ENCODE assay signal across 17 mouse cellular contexts in the genomic region with DNA sequence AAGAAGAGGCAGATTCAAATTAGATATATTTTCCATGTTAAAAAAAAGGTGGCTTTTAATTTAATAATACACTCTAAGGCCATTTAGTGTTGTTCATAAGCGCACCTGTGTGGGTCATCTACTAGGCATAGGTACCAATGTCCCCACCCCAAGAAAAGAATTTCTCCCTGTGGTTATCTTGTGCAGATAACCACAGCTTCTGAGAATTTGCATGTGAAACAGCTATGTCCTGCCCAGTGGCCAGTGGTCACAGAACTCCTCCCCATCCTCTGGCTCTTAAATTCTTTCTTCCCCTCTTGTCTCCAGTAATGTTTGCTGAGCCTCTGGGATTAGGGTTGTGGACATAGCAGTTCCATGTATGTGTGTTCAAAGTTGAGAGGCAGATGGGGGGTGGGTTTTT.
"Had no signal": no experiment of that assay in that cellular context is flagged by ENCODE, and none has a peak within 500 bp of the region (broad histone marks: within the 10 kb centered on the region; RNA-seq: fewer than 3 reads in every experiment).

No protein-coding gene starts in this region.

- H3K9me3 ChIP-seq: neural tube, embryonic 12.5 days; neural tube, embryonic 13.5 days; neural tube, embryonic 15.5 days; stomach, embryonic 15.5 days had no signal

- DNase-seq: retina, postnatal 1 day; right cerebral cortex, adult 18-20 months; right cerebral cortex, postnatal 14 days; right cerebral cortex, postnatal 25 days; right cerebral cortex, postnatal 4 days; spleen, adult 18-20 months; thymus, adult 18-20 months; thymus, adult 2 months; thymus, postnatal 14 days; thymus, postnatal 25 days; thymus, postnatal 36 days; thymus, postnatal 4 days had no signal

- H3K4me2 ChIP-seq: neural tube, embryonic 12.5 days; neural tube, embryonic 13.5 days; neural tube, embryonic 15.5 days; stomach, embryonic 15.5 days had no signal

- H3K4me1 ChIP-seq: neural tube, embryonic 12.5 days; neural tube, embryonic 13.5 days; neural tube, embryonic 15.5 days; stomach, embryonic 15.5 days had no signal

- H3K36me3 ChIP-seq: neural tube, embryonic 12.5 days; neural tube, embryonic 13.5 days; neural tube, embryonic 15.5 days; stomach, embryonic 15.5 days had no signal

- H3K9ac ChIP-seq: neural tube, embryonic 12.5 days; neural tube, embryonic 13.5 days; neural tube, embryonic 15.5 days; stomach, embryonic 15.5 days had no signal

- H3K27me3 ChIP-seq: neural tube, embryonic 12.5 days; neural tube, embryonic 13.5 days; neural tube, embryonic 15.5 days; stomach, embryonic 15.5 days had no signal

- H3K4me3 ChIP-seq: neural tube, embryonic 12.5 days; neural tube, embryonic 13.5 days; neural tube, embryonic 15.5 days; stomach, embryonic 15.5 days had no signal

- H3K27ac ChIP-seq: neural tube, embryonic 12.5 days; neural tube, embryonic 13.5 days; neural tube, embryonic 15.5 days; stomach, embryonic 15.5 days; stomach, postnatal 0 days had no signal
